Mouse (Mus musculus) CD4-positive, CD25-positive, alpha-beta regulatory T cell, adult 2 months (primary cell): ENCODE data around the gene Sult6b2.
A peak's percentile ranks its signal among the peaks of the same experiment; 100 is the strongest.

Experiments used
- DNase-seq: peaks from one replicate; pipeline ENCODE4 v3.0.0-alpha.2; 2012; ENCODE audit warnings: low read depth, low spot score

Gene Sult6b2

GRCm38 (mm10) chr6:142804402-142804801 is at the start of gene Sult6b2:
Gene Sult6b2 (minus strand): TSS chr6:142804502.
- no peak for DNase-seq

GRCm38 (mm10) chr6:142852419-142853377 is 48.4 kb upstream of the Sult6b2 start:
- no peak for DNase-seq

- DNase-seq, result no peak
These were observed 46.1 kb upstream of the Sult6b2 start for GRCm38 (mm10) chr6:142850436-142850835.

- no peak for DNase-seq
These were observed 45.0 kb upstream of the Sult6b2 start for GRCm38 (mm10) chr6:142849326-142849725.

- peak; percentile 44 for DNase-seq
These were observed 43.8 kb upstream of the Sult6b2 start for GRCm38 (mm10) chr6:142847914-142848674.

- DNase-seq, result no peak
These were observed 42.6 kb upstream of the Sult6b2 start for GRCm38 (mm10) chr6:142846855-142847254.

- no peak for DNase-seq
These were observed 40.8 kb upstream of the Sult6b2 start for GRCm38 (mm10) chr6:142845066-142845465.

- DNase-seq, result no peak
These were observed 39.8 kb upstream of the Sult6b2 start for GRCm38 (mm10) chr6:142844061-142844460.

- DNase-seq, result no peak
These were observed 34.2 kb upstream of the Sult6b2 start for GRCm38 (mm10) chr6:142838501-142838900.

GRCm38 (mm10) chr6:142837326-142837725 is 33.0 kb upstream of the Sult6b2 start:
- no peak for DNase-seq

- DNase-seq, result no peak
These were observed 31.4 kb upstream of the Sult6b2 start for GRCm38 (mm10) chr6:142835726-142836125.

- DNase-seq, result no peak
These were observed 30.6 kb upstream of the Sult6b2 start for GRCm38 (mm10) chr6:142834911-142835310.

GRCm38 (mm10) chr6:142831706-142832105 is 27.4 kb upstream of the Sult6b2 start:
- no peak for DNase-seq

- DNase-seq, result peak; percentile 56
These were observed 26.9 kb upstream of the Sult6b2 start for GRCm38 (mm10) chr6:142831243-142831642.

- DNase-seq, result no peak
These were observed 25.9 kb upstream of the Sult6b2 start for GRCm38 (mm10) chr6:142830221-142830620.

- no peak for DNase-seq
These were observed 21.1 kb upstream of the Sult6b2 start for GRCm38 (mm10) chr6:142825449-142825848.

GRCm38 (mm10) chr6:142823008-142823787 is 18.9 kb upstream of the Sult6b2 start:
- DNase-seq, result no peak

GRCm38 (mm10) chr6:142818306-142818705 is 14.0 kb upstream of the Sult6b2 start:
- no peak for DNase-seq

- no peak for DNase-seq
These were observed 11.2 kb upstream of the Sult6b2 start for GRCm38 (mm10) chr6:142815513-142815912.

- DNase-seq, result peak; percentile 92
These were observed 10.2 kb upstream of the Sult6b2 start for GRCm38 (mm10) chr6:142814495-142814921.

GRCm38 (mm10) chr6:142814011-142814410 is 9.7 kb upstream of the Sult6b2 start:
- no peak for DNase-seq

GRCm38 (mm10) chr6:142812969-142813368 is 8.7 kb upstream of the Sult6b2 start:
- no peak for DNase-seq
